Mouse (Mus musculus): ENCODE data around the gene Tmem80. TPM values are rescaled to one million over a fixed set of nuclear protein-coding genes. Genes with fewer than 3 reads are reported as not detected.

The Tmem80 gene
- polyA plus RNA-seq, 1 experiment from 2014 or later, result 23.3 TPM

- Histone ChIP-seq H3K4me1 (replicated peaks; ENCODE audit: control insufficient read depth, insufficient read depth, low read length) (no peaks in the 10 kb centered on the region), H3K27me3 (replicated peaks; ENCODE audit: control insufficient read depth, insufficient read depth, low read length) (no peaks in the 10 kb centered on the region), H3K27ac (ENCODE audit: low read depth, low read length) (peak overlapping the region; percentile 46), H3K4me3 (ENCODE audit: low read depth, low read length) (no peak overlapping the region), H3K4me2 (replicated peaks; ENCODE audit: low read depth) (no peak overlapping the region), H3K9me3 (ENCODE audit: control insufficient read depth) (no peaks in the 10 kb centered on the region), H3K9ac (ENCODE audit: low read depth, low read length) (no peak overlapping the region), H3K36me3 (ENCODE audit: control insufficient read depth, insufficient read depth) (peaks cover 39% of the 10 kb centered on the region; the same call in 1 of the 2 replicates)
- TF ChIP-seq CTCF (IDR thresholded peaks at IDR 0.05; ENCODE audit: low read depth), result no peak
- 9% methylated on average over 24 of the region's 24 CpGs for WGBS
- ATAC-seq, result peak; percentile 76
Observed at GRCm38 (mm10) chr7:141361510-141361909, 34.0 kb downstream of the Tmem80 start.

DNA sequence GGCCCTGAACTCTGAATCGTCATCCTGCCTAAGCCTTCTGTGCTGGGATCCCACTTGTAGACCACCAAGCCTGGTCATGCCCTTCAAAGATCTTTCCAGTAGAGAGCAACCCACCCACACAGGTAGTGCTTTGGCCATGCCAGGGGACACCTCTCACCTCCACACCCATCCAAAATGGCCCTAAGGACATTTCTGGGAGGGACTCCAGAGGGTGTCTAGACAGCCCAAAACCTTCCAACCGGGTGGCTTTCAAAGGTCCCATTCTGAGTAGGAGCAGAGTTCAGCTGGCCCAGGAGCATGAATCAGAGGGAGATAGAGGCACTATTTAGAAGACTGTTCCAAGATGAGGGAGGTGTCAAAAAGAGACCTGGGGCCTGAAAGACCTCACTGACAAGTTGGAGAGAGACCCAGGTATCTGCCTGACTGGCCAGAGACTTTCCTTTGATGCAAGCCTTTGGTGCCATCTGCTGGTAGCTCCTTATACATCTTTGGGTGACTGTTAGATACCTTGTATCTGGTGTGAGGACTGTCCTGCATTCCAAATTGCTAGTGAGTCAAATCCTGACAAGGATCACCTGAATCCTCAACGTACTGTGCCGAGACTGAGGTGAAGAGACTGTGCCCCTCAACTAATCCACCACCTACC is 35.7 kb downstream of the Tmem80 start:
- H3K4me2 ChIP-seq (replicated peaks; ENCODE audit: low read depth), result no peak overlapping the region
- no peaks in the 10 kb centered on the region for H3K4me1 ChIP-seq (replicated peaks; ENCODE audit: control insufficient read depth, insufficient read depth, low read length)
- 60% methylated on average over 4 of the region's 4 CpGs for WGBS
- H3K27ac ChIP-seq (ENCODE audit: low read depth, low read length), result no peak overlapping the region
- TF ChIP-seq CTCF (IDR thresholded peaks at IDR 0.05; ENCODE audit: low read depth), result peak; percentile 91
- peaks cover 25% of the 10 kb centered on the region; the same call in 1 of the 2 replicates for H3K36me3 ChIP-seq (ENCODE audit: control insufficient read depth, insufficient read depth)
- no peak overlapping the region for H3K4me3 ChIP-seq (ENCODE audit: low read depth, low read length)
- ATAC-seq, result peak; percentile 18; the same call in 1 of the 2 replicates
- no peak overlapping the region for H3K9ac ChIP-seq (ENCODE audit: low read depth, low read length)
- no peaks in the 10 kb centered on the region for H3K27me3 ChIP-seq (replicated peaks; ENCODE audit: control insufficient read depth, insufficient read depth, low read length)
- H3K9me3 ChIP-seq (ENCODE audit: control insufficient read depth), result no peaks in the 10 kb centered on the region

GRCm38 (mm10) chr7:141363752-141364125 is 36.2 kb downstream of the Tmem80 start:
- ATAC-seq, result no peak
- 80% methylated on average over 2 of the region's 2 CpGs for WGBS

GRCm38 (mm10) chr7:141364349-141365048 is 37.0 kb downstream of the Tmem80 start:
- no peak for TF ChIP-seq CTCF (IDR thresholded peaks at IDR 0.05; ENCODE audit: low read depth)
- Histone ChIP-seq H3K9me3 (ENCODE audit: control insufficient read depth) (no peaks in the 10 kb centered on the region), H3K27ac (ENCODE audit: low read depth, low read length) (no peak overlapping the region), H3K36me3 (ENCODE audit: control insufficient read depth, insufficient read depth) (peaks cover 24% of the 10 kb centered on the region; the same call in 1 of the 2 replicates), H3K4me3 (ENCODE audit: low read depth, low read length) (no peak overlapping the region), H3K4me1 (replicated peaks; ENCODE audit: control insufficient read depth, insufficient read depth, low read length) (no peaks in the 10 kb centered on the region), H3K9ac (ENCODE audit: low read depth, low read length) (no peak overlapping the region), H3K27me3 (replicated peaks; ENCODE audit: control insufficient read depth, insufficient read depth, low read length) (no peaks in the 10 kb centered on the region), H3K4me2 (replicated peaks; ENCODE audit: low read depth) (no peak overlapping the region)
- 80% methylated on average over 5 of the region's 5 CpGs for WGBS
- ATAC-seq, result no peak

More at GRCm38 (mm10) chr7:141363752-141364125, 36.2 kb downstream of the Tmem80 start:
- Histone ChIP-seq H3K36me3 (ENCODE audit: control insufficient read depth, insufficient read depth) (peaks cover 24% of the 10 kb centered on the region; the same call in 1 of the 2 replicates), H3K4me1 (replicated peaks; ENCODE audit: control insufficient read depth, insufficient read depth, low read length) (no peaks in the 10 kb centered on the region), H3K27me3 (replicated peaks; ENCODE audit: control insufficient read depth, insufficient read depth, low read length) (no peaks in the 10 kb centered on the region), H3K27ac (ENCODE audit: low read depth, low read length) (no peak overlapping the region), H3K9ac (ENCODE audit: low read depth, low read length) (no peak overlapping the region), H3K4me3 (ENCODE audit: low read depth, low read length) (no peak overlapping the region), H3K9me3 (ENCODE audit: control insufficient read depth) (no peaks in the 10 kb centered on the region), H3K4me2 (replicated peaks; ENCODE audit: low read depth) (no peak overlapping the region)
- no peak for TF ChIP-seq CTCF (IDR thresholded peaks at IDR 0.05; ENCODE audit: low read depth)

DNA sequence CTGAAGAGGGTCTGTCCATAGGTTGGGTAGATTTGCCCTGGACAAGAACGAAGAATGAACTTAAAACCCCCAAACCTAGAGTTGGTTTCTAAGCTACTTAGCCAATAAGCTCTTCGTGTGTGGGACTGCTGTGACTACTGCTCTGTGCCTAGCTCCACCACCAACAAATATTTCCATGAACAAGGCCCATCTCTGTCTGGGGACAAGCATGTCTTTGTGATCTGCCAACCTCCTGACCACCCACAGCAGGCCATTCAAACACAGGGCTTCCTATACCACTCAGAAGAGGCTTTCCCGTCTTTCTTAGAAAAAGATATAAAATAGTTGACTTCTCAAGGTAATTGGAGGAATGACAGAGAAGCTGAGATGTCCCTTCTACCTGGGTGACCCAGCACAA is 37.5 kb downstream of the Tmem80 start:
- 73% methylated on average over 3 of the region's 3 CpGs for WGBS
- Histone ChIP-seq H3K27ac (ENCODE audit: low read depth, low read length) (no peak overlapping the region), H3K4me2 (replicated peaks; ENCODE audit: low read depth) (no peak overlapping the region), H3K27me3 (replicated peaks; ENCODE audit: control insufficient read depth, insufficient read depth, low read length) (no peaks in the 10 kb centered on the region), H3K4me3 (ENCODE audit: low read depth, low read length) (no peak overlapping the region), H3K36me3 (ENCODE audit: control insufficient read depth, insufficient read depth) (peaks cover 24% of the 10 kb centered on the region; the same call in 1 of the 2 replicates), H3K4me1 (replicated peaks; ENCODE audit: control insufficient read depth, insufficient read depth, low read length) (no peaks in the 10 kb centered on the region), H3K9ac (ENCODE audit: low read depth, low read length) (no peak overlapping the region), H3K9me3 (ENCODE audit: control insufficient read depth) (no peaks in the 10 kb centered on the region)
- no peak for ATAC-seq
- no peak for TF ChIP-seq CTCF (IDR thresholded peaks at IDR 0.05; ENCODE audit: low read depth)

DNA sequence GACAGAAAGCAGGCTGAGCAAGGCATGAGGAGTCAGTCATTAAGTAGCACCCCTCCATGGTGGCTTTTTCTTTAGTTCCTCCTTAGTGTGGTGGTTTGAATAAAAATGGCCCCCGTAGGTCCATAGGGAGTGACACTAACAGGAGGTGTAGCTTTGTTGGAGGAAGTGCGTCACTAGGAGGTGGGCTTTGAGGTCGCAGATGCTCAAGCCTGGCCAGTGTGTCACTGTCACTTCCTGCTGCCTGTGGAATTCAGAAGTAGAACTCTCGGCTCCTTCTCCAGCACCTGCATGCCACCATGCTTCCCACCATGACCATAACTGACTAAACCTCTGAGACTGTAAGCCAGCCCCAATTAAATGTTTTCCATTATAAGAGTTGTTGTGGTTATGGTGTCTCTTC is 39.8 kb downstream of the Tmem80 start:
- no peak overlapping the region for H3K4me3 ChIP-seq (ENCODE audit: low read depth, low read length)
- no peak overlapping the region for H3K4me2 ChIP-seq (replicated peaks; ENCODE audit: low read depth)
- 0 out of 2 replicates have a peak, but pooled peaks cover 4% of the 10 kb centered on the region for H3K4me1 ChIP-seq (replicated peaks; ENCODE audit: control insufficient read depth, insufficient read depth, low read length)
- H3K27me3 ChIP-seq (replicated peaks; ENCODE audit: control insufficient read depth, insufficient read depth, low read length), result no peaks in the 10 kb centered on the region
- H3K9ac ChIP-seq (ENCODE audit: low read depth, low read length), result no peak overlapping the region
- H3K27ac ChIP-seq (ENCODE audit: low read depth, low read length), result no peak overlapping the region
- no peak for ATAC-seq
- no peaks in the 10 kb centered on the region for H3K9me3 ChIP-seq (ENCODE audit: control insufficient read depth)
- H3K36me3 ChIP-seq (ENCODE audit: control insufficient read depth, insufficient read depth), result peaks cover 4% of the 10 kb centered on the region; the same call in 1 of the 2 replicates
- TF ChIP-seq CTCF (IDR thresholded peaks at IDR 0.05; ENCODE audit: low read depth), result no peak
- WGBS, result 79% methylated on average over 4 of the region's 4 CpGs

Measured in intestine, postnatal 0 days (tissue).